Mouse (Mus musculus): ENCODE data around the gene Txnrd1. TPM values are rescaled to one million over a fixed set of nuclear protein-coding genes. Genes with fewer than 3 reads are reported as not detected.

Txnrd1 gene
- polyA plus RNA-seq, 1 experiment from 2014 or later = 158 TPM

DNA sequence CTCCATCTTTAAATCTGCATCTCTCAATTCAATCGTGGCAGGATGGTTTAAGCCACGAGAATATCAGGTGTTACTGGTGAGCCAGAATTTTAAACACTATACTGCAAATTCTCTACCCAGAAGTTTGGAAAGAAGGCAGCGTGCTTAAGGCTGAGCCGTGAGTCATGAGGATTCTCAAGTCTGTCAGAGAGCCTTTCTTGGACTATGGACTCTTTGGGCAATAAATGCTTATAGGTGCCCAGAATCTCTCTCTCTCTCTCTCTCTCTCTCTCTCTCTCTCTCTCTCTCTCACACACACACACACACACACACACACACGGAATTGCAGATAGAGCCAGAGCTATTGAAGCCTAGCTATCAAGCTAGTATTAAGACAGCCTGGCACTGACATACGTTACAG, 102.0 kb downstream of the Txnrd1 start:
- H3K27me3 ChIP-seq = no peaks in the 10 kb centered on the region
- 89% methylated on average over 6 of the region's 6 CpGs for WGBS
- no peaks in the 10 kb centered on the region for H3K9me3 ChIP-seq (replicated peaks)
- no peaks in the 10 kb centered on the region for H3K4me1 ChIP-seq
- H3K9ac ChIP-seq = no peak overlapping the region
- no peak overlapping the region for H3K4me3 ChIP-seq
- no peak for ATAC-seq
- H3K4me2 ChIP-seq = no peak overlapping the region
- H3K36me3 ChIP-seq (ENCODE audit: poor library complexity, severe bottlenecking) = no peaks in the 10 kb centered on the region
- no peak overlapping the region for H3K27ac ChIP-seq

Other genes with a start within 250 kb of the Txnrd1 start
- 41.1 and 42.7 TPM in 2 replicates for gene 1190007I07Rik, start 210.7 kb upstream of the Txnrd1 start, polyA plus RNA-seq (2015; fragmentation: Nextera tagmentation; extraction: Ambion mirVana)
- 241 and 264 TPM in 2 replicates for gene Tdg, start 204.1 kb upstream of the Txnrd1 start, polyA plus RNA-seq (2015; fragmentation: Nextera tagmentation; extraction: Ambion mirVana)
- 1.9 and 2.4 TPM in 2 replicates for gene Glt8d2, start 143.3 kb upstream of the Txnrd1 start, polyA plus RNA-seq (2015; fragmentation: Nextera tagmentation; extraction: Ambion mirVana)
- gene Hcfc2, start 137.8 kb upstream of the Txnrd1 start, polyA plus RNA-seq (2015; fragmentation: Nextera tagmentation; extraction: Ambion mirVana) = 47.5 and 48.1 TPM in 2 replicates
- gene Nfyb, start 69.8 kb upstream of the Txnrd1 start, polyA plus RNA-seq (2015; fragmentation: Nextera tagmentation; extraction: Ambion mirVana) = 65.3 and 68.9 TPM in 2 replicates
- gene Eid3, start 32.7 kb downstream of the Txnrd1 start, polyA plus RNA-seq (2015; fragmentation: Nextera tagmentation; extraction: Ambion mirVana) = 0.46 and 0.62 TPM in 2 replicates
- gene Chst11, start 151.5 kb downstream of the Txnrd1 start, polyA plus RNA-seq (2015; fragmentation: Nextera tagmentation; extraction: Ambion mirVana) = 2.1 and 2.5 TPM in 2 replicates

All from forebrain, embryonic 13.5 days (tissue).